Mouse (Mus musculus) lung, postnatal 10 days (tissue): ENCODE measurements around the gene Olfr1337.
"Not testable (repeated sequence)": the region's sequence is repeated elsewhere in the genome, so short reads cannot be mapped to it uniquely, and the experiment has no call there.

Experiments
- DNase-seq: peaks from one replicate; pipeline ENCODE4 v3.0.0; 2021

Olfr1337 gene

DNA sequence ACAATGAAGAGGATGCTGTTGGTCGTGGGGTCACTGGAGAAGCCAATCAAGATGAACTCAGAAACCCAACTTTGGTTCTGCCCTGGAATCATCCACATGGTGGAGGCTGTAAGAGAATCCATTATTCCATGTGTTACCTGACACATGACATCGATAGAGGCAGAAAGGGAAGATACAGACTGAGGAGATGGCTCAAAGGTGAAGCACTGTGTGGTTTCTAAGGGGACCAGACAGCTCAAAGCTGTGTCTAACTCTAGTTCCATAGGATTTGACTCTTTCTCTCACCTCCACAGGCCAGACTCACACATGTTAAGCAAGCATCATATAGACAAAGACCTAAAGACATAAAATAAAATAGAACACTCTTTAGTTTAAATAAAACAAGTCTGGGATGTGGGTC, at the start of gene Olfr1337:
Gene Olfr1337 (minus strand): TSS at position 101 of the 400 bp plus-strand sequence.
- DNase-seq = no peak

DNA sequence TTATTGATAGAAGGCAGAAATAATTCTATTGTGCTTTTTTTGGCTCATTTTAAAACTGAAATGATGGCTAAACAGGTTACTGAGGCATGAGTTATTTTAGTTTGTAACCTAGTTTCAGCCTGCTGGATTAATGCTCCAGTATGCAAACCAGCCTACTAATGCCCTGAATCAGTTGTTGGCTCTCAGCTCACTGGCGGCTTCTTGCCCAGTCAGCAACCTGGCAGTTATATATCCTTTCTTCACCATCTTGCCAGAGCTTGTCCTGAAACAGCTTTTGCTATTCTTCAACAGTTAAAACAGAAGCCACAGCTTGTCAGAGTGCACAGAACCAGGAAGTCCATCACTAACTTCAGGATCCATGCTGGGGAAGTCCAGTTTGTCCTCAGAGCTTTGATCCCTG, 36.5 kb upstream of the Olfr1337 start:
- DNase-seq = no peak

DNA sequence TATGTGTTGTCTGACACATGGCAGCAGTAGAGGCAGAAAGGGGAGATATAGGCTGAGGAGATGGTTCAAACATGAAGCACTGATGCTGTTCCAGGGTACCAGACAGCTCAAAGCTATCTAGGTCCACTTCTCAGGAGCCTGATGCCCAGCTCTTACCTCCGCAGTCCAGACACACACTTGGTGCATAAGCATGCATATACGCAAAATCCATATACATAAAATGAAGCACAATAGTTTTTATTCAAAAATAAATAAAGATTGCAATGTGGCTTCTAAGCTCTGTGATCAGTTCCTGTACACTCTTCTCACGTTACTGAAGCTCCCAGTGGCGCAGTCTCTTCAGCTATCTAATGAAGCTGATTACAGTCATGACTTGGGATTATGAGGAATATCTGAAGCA, 27.5 kb upstream of the Olfr1337 start, which contains the start of gene Olfr1335:
Gene Olfr1335 (minus strand): TSS at position 101 of the 400 bp plus-strand sequence.
- DNase-seq = no peak

DNA sequence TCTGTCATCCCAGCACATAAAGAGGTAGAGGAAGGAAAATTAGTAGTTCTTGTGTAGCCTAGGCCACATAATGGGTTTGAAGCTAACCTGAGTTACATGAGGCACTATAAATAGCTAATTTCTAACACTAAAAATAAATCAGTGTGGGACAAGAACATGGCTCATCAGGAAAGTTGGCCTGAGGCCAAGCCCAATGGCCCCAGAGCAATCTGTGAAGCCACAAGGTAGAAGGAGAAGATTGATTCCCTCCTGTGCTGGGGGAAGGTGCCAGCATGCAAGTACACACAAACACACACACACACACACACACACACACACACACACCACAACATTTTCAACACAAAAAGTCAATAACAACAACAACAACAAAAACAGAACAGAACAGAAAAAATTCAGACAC, 10.4 kb upstream of the Olfr1337 start:
- DNase-seq = not testable (repeated sequence)

DNA sequence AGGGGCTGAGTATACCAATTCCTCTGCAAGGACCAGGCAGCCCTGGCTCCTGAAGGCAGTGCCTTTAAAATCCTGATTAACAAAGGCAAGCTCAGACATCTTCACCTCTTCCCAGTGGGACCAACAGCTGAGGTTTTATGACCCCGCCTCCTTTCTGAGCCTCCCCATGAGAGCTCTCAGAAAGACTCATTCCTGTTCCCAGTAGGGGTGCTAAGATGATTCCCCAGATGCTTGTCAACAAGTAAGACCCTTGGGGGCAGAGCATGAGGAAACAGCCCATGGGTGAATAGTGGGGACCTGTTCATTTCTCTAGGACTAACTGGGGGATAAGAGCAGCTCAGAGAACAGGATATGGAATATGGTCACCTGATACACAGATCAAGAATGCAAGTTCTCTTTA, 23.7 kb downstream of the Olfr1337 start, which contains the start of gene Olfr1338:
Gene Olfr1338 (minus strand): TSS at position 101 of the 400 bp plus-strand sequence.
- DNase-seq = no peak

DNA sequence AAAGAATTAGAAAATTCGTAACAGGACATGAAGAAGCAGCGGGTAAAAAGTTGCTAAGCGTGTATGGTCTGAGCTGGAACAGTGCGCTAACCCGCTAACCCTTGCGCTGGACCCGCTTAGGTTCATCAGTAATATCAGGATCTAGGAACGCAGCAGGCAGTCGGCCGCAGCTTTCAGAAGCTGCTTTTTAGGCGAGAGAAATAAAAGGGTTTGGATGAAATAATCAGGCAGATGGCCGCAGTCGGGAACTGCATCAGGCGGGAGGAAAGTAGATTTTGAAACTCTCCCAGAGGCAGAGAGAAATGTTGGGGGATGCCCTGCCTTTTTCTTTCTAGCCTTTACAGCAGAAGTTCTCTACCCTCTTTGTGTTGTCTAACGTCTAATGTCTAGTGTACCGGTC, 40.5 kb downstream of the Olfr1337 start:
- DNase-seq = no peak

DNA sequence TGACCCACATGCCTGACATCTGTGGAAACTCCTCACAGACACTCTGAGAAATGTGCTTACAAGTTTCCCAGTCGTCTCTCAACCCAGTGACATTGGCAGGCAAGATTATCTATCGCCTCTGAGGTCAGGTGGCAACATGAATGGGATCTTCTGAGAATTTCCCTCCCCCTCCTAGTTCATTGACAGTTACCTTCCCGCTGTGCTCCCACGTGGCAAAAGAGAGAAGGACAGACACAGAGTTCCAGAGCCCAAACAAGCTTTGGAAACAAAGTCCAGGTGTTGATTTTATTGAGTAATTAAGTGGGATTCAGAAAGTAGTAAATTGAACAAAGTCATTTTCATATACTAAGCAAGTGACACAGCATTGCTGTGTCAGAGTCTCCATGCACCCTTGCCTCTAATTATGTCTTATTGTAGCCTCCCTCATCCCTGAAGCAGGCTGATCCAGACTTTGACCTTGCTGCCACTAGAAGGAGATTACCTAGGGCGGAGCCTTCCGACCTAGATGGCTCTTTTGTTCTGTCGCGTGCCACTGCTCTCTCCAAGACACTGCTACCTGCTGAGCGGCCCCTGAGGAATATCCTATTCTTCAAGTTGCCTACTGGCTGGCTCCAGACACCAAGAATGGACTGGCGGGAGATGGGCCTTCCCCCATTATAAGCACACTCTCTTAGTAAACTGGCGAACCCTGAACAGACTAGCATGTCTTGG, 41.2 kb downstream of the Olfr1337 start:
- DNase-seq = no peak

DNA sequence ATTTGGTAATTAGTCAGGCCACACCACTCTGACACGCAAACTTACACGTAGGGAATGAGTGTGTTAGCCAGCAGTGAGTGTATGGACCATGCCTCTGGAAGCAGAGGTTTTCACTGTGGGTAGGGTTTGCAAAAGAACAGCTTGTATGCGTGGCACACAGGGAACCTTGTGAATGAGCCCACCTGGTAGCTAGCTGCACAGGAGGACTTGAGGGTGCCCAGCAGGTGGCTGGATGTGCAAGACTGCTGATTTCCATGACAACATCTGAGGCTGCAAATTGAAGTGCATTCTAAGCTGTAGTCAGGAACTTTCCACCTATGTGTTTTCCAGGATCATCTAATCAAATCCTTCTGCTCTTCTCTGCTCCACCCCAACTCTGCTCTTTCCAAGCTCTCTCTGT, 42.8 kb downstream of the Olfr1337 start:
- DNase-seq = no peak

DNA sequence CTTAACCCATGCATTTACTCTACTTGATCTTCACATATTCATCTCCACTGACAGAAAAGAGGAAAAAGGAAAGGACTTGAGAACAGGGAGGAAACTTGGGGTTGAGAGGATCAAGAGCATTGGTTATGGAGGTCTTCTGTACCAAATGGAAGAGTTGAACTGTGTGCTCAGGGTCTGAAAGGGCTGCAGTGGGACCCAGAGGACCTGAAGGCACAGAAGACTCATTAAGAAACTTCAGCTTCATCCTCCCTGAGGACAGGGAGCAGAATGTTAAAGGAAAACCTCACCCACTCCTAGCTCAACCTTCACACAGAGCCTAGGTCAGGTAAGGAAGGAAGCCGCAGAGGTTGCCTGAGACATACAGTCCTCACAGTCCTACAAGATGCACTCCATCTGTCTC, 50.5 kb downstream of the Olfr1337 start, which contains the start of gene Olfr1339:
Gene Olfr1339 (plus strand): TSS at position 301 of the 400 bp plus-strand sequence.
- DNase-seq = no peak
